Mouse (Mus musculus) brain, embryonic 14.5 days (tissue): Measurements from ENCODE around the gene Ankrd24.

Source experiments
- CTCF ChIP-seq: fragments of 200-500 bp; IDR thresholded peaks from 2 replicates; pipeline ENCODE4 v1.5.1; 2012; ENCODE audit warnings: inconsistent platforms, mild to moderate bottlenecking, moderate library complexity, borderline replicate concordance; ENCODE audit not compliant: insufficient read depth, insufficient read length; ENCODE audit errors: extremely low read depth
- POLR2A ChIP-seq: fragments of 200-500 bp; IDR thresholded peaks from 2 replicates; pipeline ENCODE4 v1.6.1; 2012; ENCODE audit warnings: mild to moderate bottlenecking, inconsistent platforms, borderline replicate concordance; ENCODE audit not compliant: poor library complexity, insufficient read depth, insufficient read length, severe bottlenecking; ENCODE audit errors: extremely low read depth

DNA sequence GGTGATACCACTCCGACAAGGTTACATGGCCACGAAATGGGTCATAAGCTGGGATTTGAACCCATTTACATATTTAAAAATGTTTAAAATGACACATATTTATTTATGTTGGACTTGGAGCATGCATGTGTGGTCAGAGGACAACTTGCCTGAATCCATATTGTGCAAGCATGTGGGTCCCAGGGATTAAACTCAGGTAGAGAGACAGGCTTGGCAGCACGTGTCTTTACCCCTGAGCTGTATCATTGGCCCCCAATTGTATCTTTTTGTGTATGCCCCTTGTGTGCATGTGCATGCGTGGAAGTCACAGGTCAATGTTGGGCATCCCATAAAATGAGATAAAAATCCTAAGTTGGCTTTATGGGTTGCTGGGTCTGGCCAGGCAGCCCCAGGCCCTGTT, 17.1 kb downstream of the Ankrd24 start:
- no peak for TF ChIP-seq CTCF
- TF ChIP-seq POLR2A, result no peak
